Mouse (Mus musculus) spleen, adult 2 months (tissue): Measurements from ENCODE around the gene Abi3bp.

ENCODE experiments used
- CTCF ChIP-seq: fragments of 200-500 bp; IDR thresholded peaks from 2 replicates; pipeline ENCODE4 v1.5.1; 2011; ENCODE audit warnings: mild to moderate bottlenecking, inconsistent platforms; ENCODE audit not compliant: insufficient read depth, insufficient read length, insufficient replicate concordance; ENCODE audit errors: extremely low read depth
- POLR2A ChIP-seq: fragments of 200-500 bp; IDR thresholded peaks from 2 replicates; pipeline ENCODE4 v1.6.1; 2011; ENCODE audit warnings: low read depth, low read length, inconsistent platforms

DNA sequence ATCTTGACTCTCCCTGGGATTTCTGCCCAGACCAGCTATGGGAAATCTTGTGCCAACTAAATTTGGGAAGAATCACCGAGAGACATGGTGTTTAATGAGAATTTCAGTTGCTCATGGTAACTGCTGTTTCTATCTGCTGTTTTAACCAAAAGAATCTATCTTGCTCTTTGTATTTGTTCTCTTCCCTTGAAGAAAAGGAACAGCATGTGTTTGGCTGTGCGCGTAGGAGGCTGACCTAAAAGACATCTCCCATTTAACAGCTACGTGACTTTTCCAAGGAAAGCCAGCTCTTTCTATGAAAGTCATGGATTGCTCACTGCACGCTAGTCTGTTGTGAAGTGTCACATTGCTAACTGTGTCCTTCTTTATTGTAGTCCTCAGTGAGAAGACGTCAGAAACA, 117.2 kb downstream of the Abi3bp start:
- no peak for TF ChIP-seq CTCF
- TF ChIP-seq POLR2A = no peak
